Mouse (Mus musculus): ENCODE measurements around the gene Pogk.

The Pogk gene

DNA sequence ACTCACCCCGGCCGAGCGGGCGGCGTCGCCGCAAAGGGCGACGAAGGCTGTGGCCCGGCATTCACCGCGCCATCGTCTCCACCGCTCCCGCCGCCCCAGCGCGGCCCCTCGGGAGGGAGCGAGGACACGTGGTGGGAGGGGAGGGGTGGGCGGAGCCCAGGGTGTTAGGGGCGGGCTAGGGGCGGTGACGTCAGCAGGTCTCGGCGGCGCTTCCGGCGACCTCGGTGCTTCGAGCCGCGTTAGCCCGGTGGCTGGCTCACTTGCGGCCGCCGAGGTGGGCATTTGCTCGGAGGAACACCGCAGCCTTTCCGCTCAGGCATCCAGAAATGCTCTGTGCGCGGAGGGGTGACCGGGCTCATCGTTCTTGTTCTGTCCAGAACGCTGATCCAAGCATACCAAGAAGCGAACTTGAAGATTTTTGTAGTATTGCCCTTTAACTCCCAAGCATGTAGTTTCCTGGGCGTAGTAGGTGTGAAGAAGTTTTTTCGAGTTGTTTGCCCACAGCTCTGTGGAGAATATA, at the start of gene Pogk:
Gene Pogk (minus strand): TSS at position 163 of the 520 bp plus-strand sequence.
- DNase-seq (ENCODE audit: low spot score in 2 of 2) = peak; percentile 73 to 78

DNA sequence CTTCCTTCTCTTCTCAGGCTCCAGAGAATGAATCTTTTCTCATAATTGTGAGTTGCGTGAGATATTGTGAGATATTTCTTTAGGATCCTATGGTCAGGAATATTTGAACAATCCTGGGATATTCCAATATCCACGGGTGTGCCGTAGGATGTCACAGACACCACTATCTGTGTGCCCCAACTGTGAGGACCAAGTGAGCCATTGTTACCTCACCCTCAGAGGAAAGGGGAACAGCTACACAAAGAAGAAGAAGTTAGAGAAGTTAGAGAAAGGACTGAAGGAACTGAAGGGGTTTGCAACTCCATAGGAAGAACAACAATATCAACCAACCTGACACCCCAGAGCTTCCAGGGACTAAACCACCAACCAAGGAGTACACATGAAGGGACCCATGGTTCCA, 32.3 kb upstream of the Pogk start:
- no peak for DNase-seq (ENCODE audit: low spot score in 2 of 2)

DNA sequence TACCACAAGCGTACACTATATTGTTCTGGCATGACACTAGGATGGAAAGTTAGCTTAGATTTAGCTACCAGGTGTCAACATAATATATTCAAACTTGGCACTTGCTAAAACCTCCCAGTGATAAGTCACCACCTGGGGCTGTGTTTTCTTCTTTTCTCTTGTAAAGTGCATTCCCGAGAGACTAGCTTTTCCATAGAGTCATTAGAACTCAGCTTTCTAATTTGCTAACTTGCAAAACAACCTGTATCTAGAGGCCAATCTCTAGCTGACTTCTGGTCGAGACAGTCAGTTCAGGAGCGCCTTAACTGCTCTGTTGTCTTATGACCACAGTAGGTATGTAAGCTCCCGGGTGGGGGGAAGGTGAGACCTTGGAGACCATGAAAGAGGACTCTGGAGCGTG, 29.8 kb upstream of the Pogk start:
- no peak for DNase-seq (ENCODE audit: low spot score in 2 of 2)

GRCm38 (mm10) chr1:166429809-166430431, 20.3 kb upstream of the Pogk start:
- no peak for DNase-seq (ENCODE audit: low spot score in 2 of 2)

- DNase-seq (ENCODE audit: low spot score in 2 of 2) = no peak
Observed at GRCm38 (mm10) chr1:166429053-166429452, 19.4 kb upstream of the Pogk start.

GRCm38 (mm10) chr1:166412266-166412665, 2.6 kb upstream of the Pogk start:
- no peak for DNase-seq (ENCODE audit: low spot score in 2 of 2)

DNA sequence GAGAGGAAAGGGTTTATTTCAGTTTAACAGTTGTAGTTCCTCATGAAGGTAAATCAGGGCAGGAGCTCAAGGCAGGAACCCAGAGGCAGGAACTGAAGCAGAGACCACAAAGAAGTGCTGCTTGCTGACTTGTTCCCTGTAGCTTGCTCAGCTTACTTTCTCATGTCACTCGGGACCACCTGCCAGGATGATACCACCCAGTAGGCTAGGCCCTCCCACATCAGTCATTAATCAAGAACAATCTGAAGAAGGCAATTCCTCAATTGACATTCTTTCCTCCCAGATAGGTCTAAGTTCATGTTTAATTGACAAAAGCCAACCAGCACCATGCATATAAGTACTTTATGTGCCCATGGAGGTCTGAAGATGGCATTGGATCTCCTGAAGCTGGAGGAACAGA, 1.9 kb upstream of the Pogk start:
- DNase-seq (ENCODE audit: low spot score in 2 of 2) = no peak

DNA sequence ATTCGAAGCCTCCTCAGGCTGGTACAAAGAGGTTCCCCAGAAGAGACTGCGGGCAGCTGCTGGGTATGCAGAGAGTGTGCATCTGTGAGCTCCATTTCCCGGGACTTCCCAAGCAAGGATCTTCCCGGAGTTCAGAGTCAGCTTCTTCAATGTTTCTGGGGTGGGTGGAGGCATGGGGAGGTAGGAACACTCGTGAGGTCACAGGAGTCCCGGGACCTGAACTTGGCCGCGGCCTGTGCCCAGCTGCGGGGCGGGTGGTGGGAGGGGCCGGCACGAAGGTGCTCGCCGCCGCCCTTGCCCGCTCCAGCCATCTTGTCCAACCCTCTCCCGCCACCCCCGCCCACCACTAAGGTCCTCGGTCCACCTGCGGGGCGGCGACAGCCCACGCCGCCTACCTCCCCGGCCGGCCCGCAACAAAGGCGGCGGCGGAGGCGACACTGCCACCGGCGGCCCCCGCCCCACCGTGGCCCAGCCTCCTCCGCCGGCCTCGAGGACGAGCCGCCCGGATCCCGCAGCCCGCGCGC, 424 bp downstream of the Pogk start:
- DNase-seq (ENCODE audit: low spot score in 2 of 2) = peak in 1 of 2 experiments; percentile 29

GRCm38 (mm10) chr1:166403846-166404245, 5.8 kb downstream of the Pogk start:
- no peak for DNase-seq (ENCODE audit: low spot score in 2 of 2)

DNA sequence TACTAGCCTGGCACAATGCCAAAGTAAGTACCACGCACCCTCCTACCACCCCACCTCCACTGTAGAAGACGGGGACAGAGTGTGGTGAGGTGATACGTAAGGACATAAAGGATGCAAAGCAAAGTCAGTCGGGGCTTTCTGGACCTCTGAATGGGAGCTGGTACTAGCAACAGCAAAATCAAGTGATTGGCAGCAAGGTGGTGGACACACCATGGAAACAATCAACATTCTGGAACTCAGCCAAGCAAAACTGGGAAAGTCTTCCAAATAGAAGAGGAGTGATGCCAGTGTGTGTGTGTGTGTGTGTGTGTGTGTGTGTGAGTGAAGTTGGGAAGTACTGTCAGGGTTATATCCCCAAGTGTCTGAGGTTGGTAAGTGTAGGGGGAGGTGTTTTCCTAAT, 7.7 kb downstream of the Pogk start:
- DNase-seq (ENCODE audit: low spot score in 2 of 2) = no peak

DNA sequence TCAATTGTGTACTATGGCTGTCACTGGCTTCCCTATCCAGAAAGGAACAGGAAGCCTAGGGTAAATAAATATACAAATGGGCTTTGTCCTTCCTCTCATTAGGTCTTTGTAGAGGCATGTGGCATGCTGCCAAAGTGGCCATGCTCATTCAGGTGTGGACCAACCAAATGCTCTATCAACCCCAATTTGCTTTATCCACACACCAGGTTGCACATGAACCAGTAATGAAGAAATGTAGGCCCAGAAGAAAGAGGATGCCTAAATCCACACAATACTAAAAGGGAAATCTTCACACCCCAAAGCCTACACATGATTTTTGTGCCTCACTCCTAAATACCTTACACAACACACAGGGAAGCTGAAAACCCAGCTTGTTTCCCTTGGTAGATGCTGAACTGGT, 8.2 kb downstream of the Pogk start:
- DNase-seq (ENCODE audit: low spot score in 2 of 2) = no peak

- DNase-seq (ENCODE audit: low spot score in 2 of 2) = no peak
Observed at GRCm38 (mm10) chr1:166396381-166396780, 13.3 kb downstream of the Pogk start.

GRCm38 (mm10) chr1:166395661-166396060, 14.0 kb downstream of the Pogk start:
- DNase-seq (ENCODE audit: low spot score in 2 of 2) = no peak

DNA sequence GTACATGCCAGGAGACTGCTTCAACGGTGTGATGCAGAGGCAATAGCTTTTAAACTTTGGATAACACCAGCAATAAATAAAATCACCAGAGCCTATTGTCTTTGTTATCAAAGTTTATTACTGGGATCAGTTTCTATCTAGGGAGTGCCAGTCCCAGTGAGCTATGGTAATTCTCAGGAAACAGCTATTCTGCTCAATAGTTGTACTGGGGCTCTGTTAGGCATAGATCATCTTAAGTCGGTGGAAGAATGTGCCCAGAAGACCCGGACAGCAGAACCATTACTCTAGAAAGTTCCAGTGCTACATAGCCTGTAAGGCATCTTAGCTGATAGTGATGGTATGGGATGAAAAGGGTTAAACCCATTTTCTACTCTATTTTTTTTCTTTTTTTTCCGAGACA, 14.9 kb downstream of the Pogk start:
- no peak for DNase-seq (ENCODE audit: low spot score in 2 of 2)

- DNase-seq (ENCODE audit: low spot score in 2 of 2) = no peak
Observed at GRCm38 (mm10) chr1:166391671-166392070, 18.0 kb downstream of the Pogk start.

DNA sequence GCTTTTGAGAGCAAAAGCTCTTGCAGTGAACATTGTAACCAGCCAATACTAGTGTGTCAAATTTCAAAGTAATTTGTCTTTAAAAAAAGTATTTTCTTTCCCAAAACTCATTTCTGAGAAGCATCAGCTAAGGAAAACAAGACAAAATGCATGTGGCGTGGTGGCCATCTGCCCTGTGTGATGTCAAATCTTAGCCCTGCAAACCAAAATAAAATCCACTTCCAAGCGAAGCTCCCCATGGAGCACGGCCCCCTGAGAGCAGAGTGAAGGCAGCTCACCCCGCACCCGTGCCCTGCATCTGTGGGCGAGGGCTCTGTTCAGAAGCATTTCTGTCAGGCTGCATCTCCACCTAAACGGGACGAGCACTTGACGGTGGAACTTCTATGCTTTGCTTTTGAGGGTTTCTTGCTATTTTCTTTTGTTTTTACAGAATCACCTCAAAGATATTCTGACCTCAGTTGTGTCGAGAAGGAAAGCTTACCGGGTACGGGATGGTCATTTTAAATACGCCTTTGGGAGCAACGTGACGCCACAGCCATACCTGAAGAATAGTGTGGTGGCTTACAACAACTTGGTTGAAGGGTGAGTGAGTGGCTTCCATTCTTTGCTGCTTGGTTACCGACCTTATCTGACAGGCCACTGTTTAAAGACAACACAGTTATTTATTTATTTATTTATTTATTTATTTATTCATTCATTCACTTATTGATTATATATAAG, 20.1 kb downstream of the Pogk start:
- no peak for DNase-seq (ENCODE audit: low spot score in 2 of 2)

GRCm38 (mm10) chr1:166388511-166388910, 21.2 kb downstream of the Pogk start:
- DNase-seq (ENCODE audit: low spot score in 2 of 2) = no peak

DNA sequence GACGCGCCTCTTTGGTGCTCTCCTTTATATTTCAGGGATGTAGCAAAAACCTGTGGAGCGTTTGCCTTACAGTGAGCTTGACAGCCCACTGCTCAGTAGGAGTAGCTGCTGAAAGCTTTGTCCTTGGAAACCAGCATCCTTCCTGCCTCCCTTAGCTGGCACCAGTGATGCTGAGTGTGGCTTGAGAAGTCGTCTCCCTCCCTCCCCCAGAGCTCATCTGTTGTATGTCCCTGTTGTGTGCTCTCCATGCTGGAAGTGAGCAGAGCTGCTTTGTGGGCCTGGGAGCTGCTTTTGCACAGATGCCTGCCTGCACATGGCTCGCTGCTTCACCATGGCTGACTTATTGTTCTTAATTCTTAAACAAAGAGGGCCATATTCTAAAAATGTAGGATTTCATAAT, 24.2 kb downstream of the Pogk start:
- DNase-seq (ENCODE audit: low spot score in 2 of 2) = no peak

- DNase-seq (ENCODE audit: low spot score in 2 of 2) = no peak
Observed at GRCm38 (mm10) chr1:166384614-166385013, 25.0 kb downstream of the Pogk start.

- no peak for DNase-seq (ENCODE audit: low spot score in 2 of 2)
Observed at GRCm38 (mm10) chr1:166382626-166383025, 27.0 kb downstream of the Pogk start.

DNA sequence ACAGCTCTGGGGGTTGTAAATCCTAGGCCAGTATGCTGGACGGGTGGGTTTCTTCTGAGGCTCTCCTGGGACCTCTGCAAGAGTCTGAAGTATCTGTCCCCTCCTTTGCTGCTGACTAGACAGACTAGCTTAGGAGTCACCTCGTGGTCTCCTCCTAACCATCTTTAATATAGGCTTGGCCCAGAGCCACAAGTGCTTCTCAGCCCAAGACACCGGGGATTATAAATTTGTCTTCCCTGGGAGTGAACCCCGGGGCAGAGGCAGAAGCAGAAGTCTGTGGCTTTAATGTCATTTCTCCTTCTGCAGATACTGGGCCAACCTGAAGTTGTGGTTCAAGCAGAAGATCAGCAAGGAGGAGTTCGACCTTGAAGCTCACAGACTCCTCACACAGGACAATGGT, 27.8 kb downstream of the Pogk start:
- DNase-seq (ENCODE audit: low spot score in 2 of 2) = no peak

DNA sequence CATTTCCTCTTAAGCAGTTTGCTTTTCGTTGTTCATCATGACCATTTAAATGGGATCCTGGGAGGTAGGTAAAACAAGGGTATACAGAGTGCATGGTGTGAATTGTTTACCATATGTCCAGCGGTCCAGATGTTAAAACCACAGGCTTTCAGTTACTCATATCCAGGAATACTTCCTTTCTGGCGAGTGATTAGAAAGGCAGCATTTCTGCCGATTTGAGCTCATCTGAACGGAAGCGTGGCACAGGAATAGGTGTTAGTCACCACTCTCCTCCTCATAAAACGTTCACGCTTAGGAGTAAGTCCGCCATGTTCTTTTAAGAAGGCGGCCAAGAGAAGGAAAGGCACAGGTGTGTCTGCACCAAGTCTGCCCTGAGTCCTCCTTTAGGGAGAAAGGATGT, 28.3 kb downstream of the Pogk start:
- DNase-seq (ENCODE audit: low spot score in 2 of 2) = no peak

GRCm38 (mm10) chr1:166379630-166380231, 29.9 kb downstream of the Pogk start:
- DNase-seq (ENCODE audit: low spot score in 2 of 2) = peak in 1 of 2 experiments; percentile 44

Measured in urinary bladder, postnatal 4 days (tissue).